Mouse (Mus musculus) liver, embryonic 14.5 days (tissue): ENCODE measurements around the gene Kansl1l. TPM values are rescaled to one million over a fixed set of nuclear protein-coding genes. Genes with fewer than 3 reads are reported as not detected.

ENCODE experiments used
- ATAC-seq: fragments of 200-750 bp; cut with Nextera tagmentation; 2 replicates; pipeline ENCODE4 v1.8.0; 2017; ENCODE audit warnings: moderate number of reproducible peaks, mild to moderate bottlenecking, moderate library complexity; ENCODE audit not compliant: insufficient read depth
- DNase-seq, 3 experiments: peaks; one replicate each; pipeline ENCODE4 v3.0.0-alpha.2; 2012 to 2013; ENCODE audit warnings: low read depth in 3 of 3, low spot score in 3 of 3
- H3K27ac ChIP-seq: fragments of 300-500 bp; sonication (generic); 2 replicates; pipeline ENCODE4 v1.5.1; 2014; ENCODE audit warnings: moderate library complexity, mild to moderate bottlenecking, control low read depth, inconsistent platforms
- H3K27me3 ChIP-seq: fragments of 300-500 bp; sonication (generic); 2 replicates; pipeline ENCODE4 v1.6.1; 2014; ENCODE audit warnings: mild to moderate bottlenecking, low read length, moderate library complexity; ENCODE audit not compliant: control insufficient read depth, insufficient read depth
- H3K36me3 ChIP-seq: fragments of 300-500 bp; sonication (generic); replicated peaks from 2 replicates; pipeline ENCODE4 v1.6.1; 2014; ENCODE audit warnings: low read depth; ENCODE audit not compliant: control insufficient read depth, insufficient read depth
- H3K4me1 ChIP-seq, 2 experiments: fragments of 200-500 bp in 1 of 2; fragments of 300-500 bp in 1 of 2; sonication (generic) in 1 of 2; replicated peaks; 2 replicates each; pipeline ENCODE4 v1.6.1; 2012 to 2014; ENCODE audit warnings: antibody characterized with exemption in 1 of 2, inconsistent platforms in 1 of 2, low read length in 1 of 2; ENCODE audit not compliant: control insufficient read depth in 2 of 2, insufficient read depth in 2 of 2
- H3K4me2 ChIP-seq: fragments of 300-500 bp; sonication (generic); 2 replicates; pipeline ENCODE4 v1.6.1; 2014; ENCODE audit warnings: low read depth, mild to moderate bottlenecking, control low read depth, moderate library complexity
- H3K4me3 ChIP-seq, 2 experiments: fragments of 200-500 bp in 1 of 2; fragments of 300-500 bp in 1 of 2; sonication (generic) in 1 of 2; 2 replicates each; pipeline ENCODE4 v1.5.1; 2012 to 2014; ENCODE audit warnings: low read depth in 2 of 2, low read length in 2 of 2, mild to moderate bottlenecking in 2 of 2, control low read depth in 1 of 2, inconsistent platforms in 1 of 2, moderate library complexity in 1 of 2; ENCODE audit not compliant: insufficient read depth in 1 of 2
- H3K9ac ChIP-seq: fragments of 300-500 bp; sonication (generic); replicated peaks from 2 replicates; pipeline ENCODE4 v1.6.1; 2014; ENCODE audit warnings: mild to moderate bottlenecking, control low read depth, moderate library complexity
- H3K9me3 ChIP-seq: fragments of 300-500 bp; sonication (generic); 2 replicates; pipeline ENCODE4 v1.6.1; 2016; ENCODE audit warnings: low read length, mixed read lengths; ENCODE audit not compliant: control insufficient read depth
- CTCF ChIP-seq: IDR thresholded peaks from 2 replicates; pipeline ENCODE4 v1.5.1; 2016; ENCODE audit warnings: antibody characterized with exemption, low read depth, control low read depth
- EP300 ChIP-seq: IDR thresholded peaks from 2 replicates; pipeline ENCODE4 v1.6.1; 2016; ENCODE audit warnings: antibody characterized with exemption, low read depth
- WGBS: fragments of 180-500 bp; shearing (Covaris S2); extraction: QIAGEN DNeasy Blood & Tissue Kit; methylation state at CpG from one replicate; pipeline ENCODE4 v1.1.7; 2014; ENCODE audit not compliant: insufficient replicate concordance; 5-methylcytosine and 5-hydroxymethylcytosine counted together
- polyA plus RNA-seq, 2 experiments: library from polyadenylated mRNA; depleted of rRNA in 1 of 2; stranded (reverse) in 1 of 2; unstranded in 1 of 2; fragments of >200 nt; fragmentation: Nextera tagmentation in 1 of 2; extraction: Ambion mirVana in 1 of 2; gene quantifications; 2 replicates each; pipeline versions ENCODE4 v1.2.1 to v1.2.3; 2012 to 2014

Kansl1l gene
- polyA plus RNA-seq, 2 experiments, result 1.9 TPM

DNA sequence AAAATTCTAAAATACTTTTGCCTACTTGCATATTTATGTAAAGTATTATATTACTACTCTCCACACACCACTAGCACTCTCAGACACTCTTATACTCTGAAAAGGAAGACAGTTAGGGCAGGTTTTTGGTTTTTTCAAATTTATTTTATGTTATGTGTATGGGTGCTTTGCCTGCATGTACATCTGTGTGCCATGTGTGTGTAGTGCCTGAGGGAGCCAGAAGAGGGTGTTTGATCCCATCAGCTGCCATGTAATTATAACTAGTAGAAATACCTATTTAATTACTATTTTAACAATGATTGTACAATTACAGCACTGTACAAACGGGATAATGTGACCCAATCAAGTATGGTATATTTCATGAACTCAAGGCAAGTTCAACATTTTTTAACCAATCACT, 12.0 kb downstream of the Kansl1l start:
- no peak for ATAC-seq

DNA sequence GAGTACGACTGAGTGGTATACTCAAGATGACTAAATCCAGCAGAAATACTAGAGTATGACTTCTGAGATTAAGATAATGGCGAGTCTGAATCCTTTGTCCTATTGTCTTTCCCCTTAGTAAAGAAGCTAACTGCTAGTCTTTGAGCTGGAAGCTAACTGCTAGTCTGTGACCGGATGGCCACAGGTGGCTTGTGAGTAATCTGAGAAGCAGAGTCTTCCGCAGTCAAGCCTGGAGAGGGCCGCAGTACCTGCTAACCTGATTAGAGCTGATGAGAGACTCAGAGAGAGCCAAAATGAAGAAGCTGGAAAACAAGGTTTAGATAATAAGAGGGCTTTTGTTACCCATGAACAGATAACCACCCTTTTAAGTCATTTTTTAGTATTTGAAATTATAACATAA, 12.7 kb downstream of the Kansl1l start:
- WGBS, result 69% methylated on average over 5 of the region's 5 CpGs
- H3K36me3 ChIP-seq, result no peaks in the 10 kb centered on the region
- H3K4me1 ChIP-seq, result no peaks in the 10 kb centered on the region
- H3K27ac ChIP-seq, result no peak overlapping the region
- no peak for ATAC-seq
- TF ChIP-seq CTCF (no peak), EP300 (no peak)
- no peak overlapping the region for H3K4me3 ChIP-seq
- no peaks in the 10 kb centered on the region for H3K9me3 ChIP-seq
- DNase-seq, result no peak
- no peak overlapping the region for H3K9ac ChIP-seq
- no peaks in the 10 kb centered on the region for H3K27me3 ChIP-seq
- H3K4me2 ChIP-seq, result no peak overlapping the region

More for the DNA sequence above, 12.0 kb downstream of the Kansl1l start:
- no peaks in the 10 kb centered on the region for H3K9me3 ChIP-seq
- WGBS, result 52% methylated on average over 1 of the region's 1 CpGs
- no peak overlapping the region for H3K4me3 ChIP-seq
- H3K4me2 ChIP-seq, result no peak overlapping the region
- no peak for DNase-seq
- TF ChIP-seq EP300 (no peak), CTCF (no peak)
- no peaks in the 10 kb centered on the region for H3K4me1 ChIP-seq
- no peaks in the 10 kb centered on the region for H3K36me3 ChIP-seq
- no peaks in the 10 kb centered on the region for H3K27me3 ChIP-seq
- no peak overlapping the region for H3K9ac ChIP-seq
- H3K27ac ChIP-seq, result no peak overlapping the region

DNA sequence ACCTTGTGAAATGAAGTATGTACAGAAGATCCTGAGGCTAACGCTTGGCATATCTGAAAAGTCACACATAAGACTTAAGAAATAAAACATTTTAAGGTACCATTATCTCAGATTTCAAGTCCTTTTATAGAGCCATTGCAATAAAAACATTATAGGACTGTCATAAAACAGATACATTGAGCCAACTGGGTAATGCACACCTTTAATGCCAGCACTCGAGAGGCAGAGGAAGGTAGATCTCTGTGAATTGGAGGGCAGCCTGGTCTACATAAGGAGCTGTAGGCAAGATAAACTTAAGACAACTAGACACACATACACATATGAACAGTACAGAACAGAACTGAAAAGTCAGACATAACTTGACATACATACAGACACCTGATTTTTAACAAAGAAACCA, 19.4 kb downstream of the Kansl1l start:
- DNase-seq (no peak), ATAC-seq (no peak)
- no peaks in the 10 kb centered on the region for H3K36me3 ChIP-seq
- no peaks in the 10 kb centered on the region for H3K4me1 ChIP-seq
- no peaks in the 10 kb centered on the region for H3K9me3 ChIP-seq
- no peak overlapping the region for H3K27ac ChIP-seq
- 79% methylated on average over 2 of the region's 2 CpGs for WGBS
- no peak overlapping the region for H3K4me3 ChIP-seq
- no peak overlapping the region for H3K4me2 ChIP-seq
- TF ChIP-seq EP300 (no peak), CTCF (no peak)
- H3K27me3 ChIP-seq, result no peaks in the 10 kb centered on the region
- no peak overlapping the region for H3K9ac ChIP-seq

DNA sequence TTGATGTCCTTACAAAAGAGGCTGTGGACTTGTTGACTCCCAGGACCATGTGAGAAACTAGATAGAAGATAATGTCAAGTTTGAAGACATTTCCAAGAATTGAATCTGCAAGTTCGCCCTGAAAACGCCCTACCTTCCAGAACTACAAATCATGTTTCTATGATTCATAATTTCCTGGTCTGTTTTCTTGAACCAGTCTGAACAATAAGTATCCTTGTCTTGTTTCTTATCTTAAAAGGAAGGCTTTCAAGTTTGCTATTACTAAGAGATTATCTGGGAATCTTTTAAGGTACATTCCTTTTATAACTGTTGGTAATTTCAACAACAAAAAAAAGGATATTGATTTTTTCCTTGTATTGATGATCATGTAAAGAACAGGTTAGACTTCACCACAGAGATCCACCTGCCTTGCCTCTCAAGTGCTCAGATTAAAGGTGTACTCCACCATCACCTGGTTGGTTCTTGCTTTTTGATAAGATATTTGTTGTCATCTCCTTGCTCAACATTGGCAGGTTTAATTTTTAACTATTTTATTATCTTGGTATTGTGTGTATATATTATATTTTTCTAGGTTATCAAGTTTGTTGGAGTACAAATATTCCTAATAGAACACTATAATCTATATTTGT, 24.4 kb downstream of the Kansl1l start:
- TF ChIP-seq CTCF (no peak), EP300 (no peak)
- Histone ChIP-seq H3K4me3 (no peak overlapping the region), H3K4me2 (no peak overlapping the region), H3K4me1 (no peaks in the 10 kb centered on the region), H3K36me3 (no peaks in the 10 kb centered on the region), H3K9ac (no peak overlapping the region), H3K27me3 (no peaks in the 10 kb centered on the region), H3K27ac (no peak overlapping the region), H3K9me3 (no peaks in the 10 kb centered on the region)
- DNase-seq (no peak), ATAC-seq (no peak)
- 39% methylated on average over 2 of the region's 2 CpGs for WGBS

DNA sequence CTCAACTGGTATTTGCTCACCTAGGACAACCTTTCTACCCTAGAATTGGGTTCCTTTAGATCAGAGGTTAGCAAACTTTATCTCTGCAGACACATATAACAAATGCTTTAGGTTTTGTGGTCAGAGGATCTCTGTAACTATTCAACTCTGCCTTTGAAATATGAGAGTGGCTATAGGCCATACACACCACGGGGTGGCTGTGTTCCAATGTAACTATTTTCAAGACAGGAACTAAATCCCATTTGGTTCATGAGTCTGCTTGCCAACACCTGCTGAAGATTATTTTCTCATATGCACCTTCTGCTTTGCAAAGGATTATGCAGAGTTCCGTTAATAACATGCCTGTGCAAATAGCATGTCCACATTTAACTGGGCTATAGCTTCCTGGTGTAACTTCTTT, 35.1 kb downstream of the Kansl1l start:
- 47% methylated on average over 2 of the region's 2 CpGs for WGBS
- TF ChIP-seq EP300 (no peak), CTCF (no peak)
- DNase-seq (no peak), ATAC-seq (no peak)
- H3K4me3 ChIP-seq, result no peak overlapping the region
- H3K4me1 ChIP-seq, result no peaks in the 10 kb centered on the region
- H3K27ac ChIP-seq, result no peak overlapping the region
- H3K36me3 ChIP-seq, result no peaks in the 10 kb centered on the region
- H3K4me2 ChIP-seq, result no peak overlapping the region
- no peaks in the 10 kb centered on the region for H3K27me3 ChIP-seq
- H3K9ac ChIP-seq, result no peak overlapping the region
- no peaks in the 10 kb centered on the region for H3K9me3 ChIP-seq
